Mouse (Mus musculus) bone marrow macrophage, adult 2 months (primary cell): ENCODE measurements around the gene Pmepa1.

Experiments
- CTCF ChIP-seq: IDR thresholded peaks from 2 replicates; pipeline ENCODE4 v1.5.1; 2012; ENCODE audit warnings: low read depth, mild to moderate bottlenecking, low read length, moderate library complexity
- POLR2A ChIP-seq: IDR thresholded peaks from 2 replicates; pipeline ENCODE4 v1.6.1; 2012; ENCODE audit warnings: mild to moderate bottlenecking, low read depth, low read length, borderline replicate concordance

GRCm38 (mm10) chr2:173281021-173281937, 4.9 kb upstream of the Pmepa1 start:
- TF ChIP-seq POLR2A (no peak), CTCF (no peak)
